Mouse (Mus musculus): ENCODE results near the gene Gm49333. TPM values are rescaled to one million over a fixed set of nuclear protein-coding genes. Genes with fewer than 3 reads are reported as not detected.

Gm49333 gene
- polyA plus RNA-seq, 1 experiment from 2014 or later = 0.70 TPM

DNA sequence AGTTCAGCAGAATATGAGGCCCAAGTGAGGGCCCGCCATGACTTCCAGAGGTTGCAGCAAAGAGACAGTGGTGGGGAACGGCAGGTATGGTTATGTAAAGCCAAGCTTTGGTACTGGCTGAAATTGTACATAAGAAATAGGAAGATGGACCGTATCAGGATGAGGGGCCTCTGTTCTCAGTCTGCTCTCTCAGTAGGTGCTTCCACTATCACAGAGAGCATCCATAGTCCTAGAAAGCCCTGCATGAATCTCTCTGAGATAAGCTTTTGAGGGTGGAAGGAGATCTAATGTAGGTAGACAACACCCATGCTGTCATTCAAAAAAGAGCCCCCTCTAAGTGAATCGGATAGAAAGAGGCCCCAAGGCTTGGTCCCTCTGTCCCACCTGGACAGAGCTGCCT, 15.7 kb upstream of the Gm49333 start:
- Histone ChIP-seq H3K9me3 (ENCODE audit: control insufficient read depth, low read length) (no peaks in the 10 kb centered on the region), H3K27ac (replicated peaks; ENCODE audit: low read depth, low read length) (no peak overlapping the region), H3K4me3 (ENCODE audit: low read depth, low read length) (no peak overlapping the region), H3K9ac (ENCODE audit: low read depth, low read length) (no peak overlapping the region), H3K4me2 (ENCODE audit: low read depth, low read length) (no peak overlapping the region), H3K36me3 (ENCODE audit: control insufficient read depth, insufficient read depth, low read length) (no peaks in the 10 kb centered on the region), H3K4me1 (ENCODE audit: control insufficient read depth, insufficient read depth, low read length) (no peaks in the 10 kb centered on the region), H3K27me3 (replicated peaks; ENCODE audit: control insufficient read depth, insufficient read depth, low read length) (peaks cover 34% of the 10 kb centered on the region)
- 92% methylated on average over 4 of the region's 4 CpGs for WGBS
- DNase-seq (ENCODE audit: low spot score) (no peak), ATAC-seq (ENCODE audit: low read depth) (no peak)

DNA sequence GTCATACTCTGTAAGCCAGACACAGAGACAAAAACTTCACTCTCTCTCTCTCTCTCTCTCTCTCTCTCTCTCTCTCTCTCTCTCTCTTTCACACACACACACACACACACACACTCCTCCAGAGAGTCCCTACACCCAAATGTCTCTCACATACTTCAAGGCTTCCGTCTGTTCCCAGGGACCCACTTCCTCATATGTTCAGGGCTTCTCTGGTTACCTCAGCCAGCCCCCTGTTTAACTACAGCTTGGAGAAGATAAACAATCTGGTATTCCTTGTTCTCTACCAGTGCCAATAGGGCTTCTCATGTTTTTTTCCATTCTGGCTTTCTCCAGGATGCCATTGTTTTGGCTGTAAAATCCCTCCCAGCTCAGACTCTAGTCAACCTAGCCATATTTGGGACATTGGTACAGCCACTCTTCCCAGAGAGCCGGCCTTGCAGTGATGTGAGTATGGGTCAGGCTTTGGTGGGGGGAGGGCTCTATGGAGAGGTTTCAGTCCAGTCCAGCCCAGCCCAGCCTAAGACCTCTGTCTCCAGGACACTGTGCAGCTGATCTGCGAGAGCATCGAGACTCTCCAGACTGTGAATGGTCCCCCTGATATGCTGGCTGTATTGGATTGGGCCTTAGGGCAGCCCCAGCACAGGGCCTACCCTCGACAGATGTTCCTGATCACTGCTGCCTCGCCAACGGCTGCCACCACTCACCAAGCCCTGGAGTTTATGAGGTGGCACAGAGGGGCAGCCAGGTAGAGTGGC, 14.5 kb upstream of the Gm49333 start:
- Histone ChIP-seq H3K9ac (ENCODE audit: low read depth, low read length) (no peak overlapping the region), H3K4me2 (ENCODE audit: low read depth, low read length) (no peak overlapping the region), H3K9me3 (ENCODE audit: control insufficient read depth, low read length) (no peaks in the 10 kb centered on the region), H3K4me3 (ENCODE audit: low read depth, low read length) (no peak overlapping the region), H3K4me1 (ENCODE audit: control insufficient read depth, insufficient read depth, low read length) (no peaks in the 10 kb centered on the region), H3K27me3 (replicated peaks; ENCODE audit: control insufficient read depth, insufficient read depth, low read length) (peaks cover 22% of the 10 kb centered on the region), H3K36me3 (ENCODE audit: control insufficient read depth, insufficient read depth, low read length) (no peaks in the 10 kb centered on the region), H3K27ac (replicated peaks; ENCODE audit: low read depth, low read length) (no peak overlapping the region)
- ATAC-seq (ENCODE audit: low read depth) = no peak
- 46% methylated on average over 7 of the region's 7 CpGs for WGBS
- DNase-seq (ENCODE audit: low spot score) = no peak

DNA sequence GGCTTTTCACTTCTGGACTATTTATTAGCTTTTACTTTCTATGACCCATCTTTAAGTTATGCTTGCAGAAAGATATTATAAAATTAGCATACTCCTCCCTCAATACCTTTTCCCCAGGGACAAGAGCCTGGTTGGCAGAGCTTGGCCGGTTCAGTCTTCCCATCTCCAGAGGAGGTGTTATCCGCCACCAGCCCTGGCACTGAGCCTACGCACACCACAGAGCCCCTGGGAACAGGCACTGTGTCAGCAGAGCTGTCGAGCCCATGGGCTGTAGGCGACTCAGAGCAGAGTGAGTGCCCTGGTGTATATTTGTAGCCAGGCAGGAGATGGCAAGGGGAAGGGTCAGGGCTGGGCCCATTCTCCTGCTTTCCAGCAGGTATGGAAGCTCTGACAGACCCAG, 10.9 kb upstream of the Gm49333 start:
- WGBS = 67% methylated on average over 5 of the region's 5 CpGs
- Histone ChIP-seq H3K4me2 (ENCODE audit: low read depth, low read length) (no peak overlapping the region), H3K4me1 (ENCODE audit: control insufficient read depth, insufficient read depth, low read length) (no peaks in the 10 kb centered on the region), H3K9me3 (ENCODE audit: control insufficient read depth, low read length) (no peaks in the 10 kb centered on the region), H3K36me3 (ENCODE audit: control insufficient read depth, insufficient read depth, low read length) (peaks cover 13% of the 10 kb centered on the region; the same call in 1 of the 2 replicates), H3K27ac (replicated peaks; ENCODE audit: low read depth, low read length) (no peak overlapping the region), H3K9ac (ENCODE audit: low read depth, low read length) (no peak overlapping the region), H3K4me3 (ENCODE audit: low read depth, low read length) (no peak overlapping the region), H3K27me3 (replicated peaks; ENCODE audit: control insufficient read depth, insufficient read depth, low read length) (no peaks in the 10 kb centered on the region)
- ATAC-seq (ENCODE audit: low read depth) (no peak), DNase-seq (ENCODE audit: low spot score) (peak; percentile 14)

DNA sequence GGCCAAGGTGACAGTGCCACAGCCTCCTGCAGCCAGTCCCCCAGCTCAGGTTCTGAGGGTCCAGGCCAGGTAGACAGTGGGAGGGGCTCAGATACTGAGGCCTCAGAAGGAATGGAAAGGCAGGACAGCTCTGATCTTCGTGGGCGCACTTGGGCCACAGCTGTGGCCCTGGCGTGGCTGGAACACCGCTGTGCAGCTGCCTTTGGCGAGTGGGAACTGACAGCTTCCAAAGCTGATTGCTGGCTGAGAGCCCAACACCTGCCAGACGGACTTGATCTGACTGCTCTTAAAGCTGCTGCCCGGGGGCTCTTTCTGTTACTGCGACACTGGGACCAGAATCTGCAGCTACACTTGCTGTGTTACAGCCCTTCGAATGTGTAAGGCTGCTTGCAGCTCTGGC, 6.7 kb upstream of the Gm49333 start:
- Histone ChIP-seq H3K9me3 (ENCODE audit: control insufficient read depth, low read length) (no peaks in the 10 kb centered on the region), H3K36me3 (ENCODE audit: control insufficient read depth, insufficient read depth, low read length) (peaks cover 37% of the 10 kb centered on the region), H3K27me3 (replicated peaks; ENCODE audit: control insufficient read depth, insufficient read depth, low read length) (no peaks in the 10 kb centered on the region), H3K4me1 (ENCODE audit: control insufficient read depth, insufficient read depth, low read length) (no peaks in the 10 kb centered on the region), H3K4me2 (ENCODE audit: low read depth, low read length) (no peak overlapping the region), H3K9ac (ENCODE audit: low read depth, low read length) (no peak overlapping the region), H3K4me3 (ENCODE audit: low read depth, low read length) (no peak overlapping the region), H3K27ac (replicated peaks; ENCODE audit: low read depth, low read length) (no peak overlapping the region)
- DNase-seq (ENCODE audit: low spot score) (peak; percentile 88), ATAC-seq (ENCODE audit: low read depth) (peak; percentile 62; the same call in 1 of the 2 replicates)
- 58% methylated on average over 8 of the region's 9 CpGs for WGBS

DNA sequence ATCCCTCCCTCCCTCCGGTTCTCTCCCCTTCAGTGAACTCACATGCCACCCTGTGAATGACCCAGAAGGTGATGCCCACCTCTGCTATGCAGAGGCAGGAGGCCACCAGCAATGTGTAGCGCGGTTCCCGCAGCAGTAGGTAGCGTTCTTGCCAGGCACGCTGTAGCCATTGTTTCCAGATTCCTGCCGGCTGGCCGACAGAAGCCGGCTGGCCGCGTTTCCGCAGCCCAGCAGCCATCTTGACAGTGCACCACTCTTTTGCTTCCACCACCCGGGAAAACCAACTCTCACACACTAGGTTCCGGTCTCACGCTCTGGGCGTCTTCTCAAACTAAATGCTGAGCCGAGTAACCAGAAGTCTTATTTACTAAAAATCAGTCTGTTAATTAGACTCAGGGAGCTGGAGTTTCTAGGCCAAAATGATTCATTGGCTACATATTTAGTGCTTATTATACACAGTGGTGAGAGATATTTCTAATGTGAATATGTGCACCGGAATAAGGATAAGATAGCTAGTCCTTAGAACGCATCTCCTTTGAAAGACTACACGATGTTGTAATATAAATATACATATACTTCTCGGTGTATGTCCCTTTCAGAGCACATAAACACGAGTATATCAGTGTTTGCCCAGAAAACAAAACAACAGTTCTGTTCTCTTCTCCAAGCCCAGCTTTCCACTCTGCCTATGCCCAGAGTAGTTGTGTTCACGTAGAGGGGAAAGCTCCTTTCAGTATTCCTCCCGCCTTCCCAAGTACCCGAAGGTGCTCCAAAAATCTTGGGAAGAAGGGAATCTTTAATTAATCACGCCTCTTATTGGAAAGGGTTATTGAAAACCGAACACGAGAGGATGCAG, 681 bp upstream of the Gm49333 start:
- 1% methylated on average over 28 of the region's 28 CpGs for WGBS
- H3K9ac ChIP-seq (ENCODE audit: low read depth, low read length) = peak overlapping the region; percentile 83
- peak; percentile 74 for ATAC-seq (ENCODE audit: low read depth)

DNA sequence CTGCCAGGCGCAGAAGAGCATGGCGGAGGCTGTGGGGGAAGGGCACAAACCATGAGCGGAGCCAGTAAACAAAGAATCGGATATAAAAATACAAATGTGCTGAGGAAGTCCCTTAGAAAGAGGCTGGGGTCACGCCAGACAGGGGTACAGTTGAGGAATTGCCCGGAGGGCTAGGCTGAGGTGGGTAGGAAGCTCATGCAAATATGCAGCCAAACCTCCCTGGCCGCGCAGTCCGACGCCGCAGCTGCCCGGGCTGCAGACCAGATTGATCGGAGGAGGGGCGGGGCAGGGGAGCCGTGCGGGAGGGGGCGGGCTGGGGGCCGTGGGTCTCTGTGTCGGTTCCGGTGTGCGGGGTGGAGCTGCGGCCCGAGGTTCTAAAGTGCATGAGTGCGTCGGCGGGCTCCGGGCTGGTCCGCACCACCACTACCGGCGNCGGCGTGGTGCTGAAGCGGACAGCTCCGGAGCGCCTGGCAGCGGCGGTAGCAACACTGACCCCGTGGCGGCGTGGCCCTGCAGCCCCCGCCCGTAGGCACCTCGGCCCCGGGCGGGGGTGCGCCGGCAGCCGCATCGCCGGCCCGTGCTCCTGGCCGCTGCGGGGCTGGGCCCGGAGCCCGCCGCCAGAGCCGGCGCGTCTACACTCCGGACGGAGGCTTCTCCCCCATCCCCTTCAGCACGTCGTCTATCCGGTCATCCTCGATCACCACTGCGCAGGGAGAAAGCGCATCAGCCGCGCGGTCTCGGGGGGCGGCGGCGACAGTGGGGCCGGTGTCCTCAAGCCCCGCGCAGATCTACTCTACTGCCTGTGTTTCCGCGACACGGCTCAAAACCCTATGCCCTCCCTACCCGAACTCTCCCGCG, 8.4 kb downstream of the Gm49333 start:
- Histone ChIP-seq H3K27me3 (replicated peaks; ENCODE audit: control insufficient read depth, insufficient read depth, low read length) (peaks cover 31% of the 10 kb centered on the region), H3K36me3 (ENCODE audit: control insufficient read depth, insufficient read depth, low read length) (no peaks in the 10 kb centered on the region), H3K4me1 (ENCODE audit: control insufficient read depth, insufficient read depth, low read length) (peaks cover 20% of the 10 kb centered on the region), H3K9ac (ENCODE audit: low read depth, low read length) (peak overlapping the region; percentile 75; the same call in 1 of the 2 replicates), H3K4me2 (ENCODE audit: low read depth, low read length) (peak overlapping the region; percentile 99), H3K9me3 (ENCODE audit: control insufficient read depth, low read length) (no peaks in the 10 kb centered on the region), H3K27ac (replicated peaks; ENCODE audit: low read depth, low read length) (no peak overlapping the region), H3K4me3 (ENCODE audit: low read depth, low read length) (peak overlapping the region; percentile 74)
- peak; percentile 54 for DNase-seq (ENCODE audit: low spot score)
- WGBS = 11% methylated on average over 16 of the region's 83 CpGs
- ATAC-seq (ENCODE audit: low read depth) = peak; percentile 52

More for the DNA sequence above, 681 bp upstream of the Gm49333 start:
- Histone ChIP-seq H3K4me3 (ENCODE audit: low read depth, low read length) (peak overlapping the region; percentile 84), H3K4me1 (ENCODE audit: control insufficient read depth, insufficient read depth, low read length) (peaks cover 11% of the 10 kb centered on the region), H3K9me3 (ENCODE audit: control insufficient read depth, low read length) (no peaks in the 10 kb centered on the region), H3K4me2 (ENCODE audit: low read depth, low read length) (peak overlapping the region; percentile 84), H3K27ac (replicated peaks; ENCODE audit: low read depth, low read length) (peak overlapping the region; percentile 56), H3K36me3 (ENCODE audit: control insufficient read depth, insufficient read depth, low read length) (peaks cover 22% of the 10 kb centered on the region), H3K27me3 (replicated peaks; ENCODE audit: control insufficient read depth, insufficient read depth, low read length) (no peaks in the 10 kb centered on the region)
- peak; percentile 89 for DNase-seq (ENCODE audit: low spot score)

GRCm38 (mm10) chr16:20620399-20620735, 9.0 kb downstream of the Gm49333 start:
- no peak overlapping the region for H3K27ac ChIP-seq (replicated peaks; ENCODE audit: low read depth, low read length)
- WGBS = 2% methylated on average over 9 of the region's 9 CpGs
- peak overlapping the region; percentile 74 for H3K4me3 ChIP-seq (ENCODE audit: low read depth, low read length)
- DNase-seq (ENCODE audit: low spot score) (no peak), ATAC-seq (ENCODE audit: low read depth) (0 out of 2 replicates have a peak, but pooled peaks have one; percentile 7)
- peaks cover 31% of the 10 kb centered on the region for H3K27me3 ChIP-seq (replicated peaks; ENCODE audit: control insufficient read depth, insufficient read depth, low read length)
- no peaks in the 10 kb centered on the region for H3K9me3 ChIP-seq (ENCODE audit: control insufficient read depth, low read length)
- no peaks in the 10 kb centered on the region for H3K36me3 ChIP-seq (ENCODE audit: control insufficient read depth, insufficient read depth, low read length)
- H3K9ac ChIP-seq (ENCODE audit: low read depth, low read length) = peak overlapping the region; percentile 75; the same call in 1 of the 2 replicates
- peak overlapping the region; percentile 99 for H3K4me2 ChIP-seq (ENCODE audit: low read depth, low read length)
- H3K4me1 ChIP-seq (ENCODE audit: control insufficient read depth, insufficient read depth, low read length) = peaks cover 20% of the 10 kb centered on the region

GRCm38 (mm10) chr16:20620751-20621190, 9.4 kb downstream of the Gm49333 start:
- peaks cover 31% of the 10 kb centered on the region for H3K27me3 ChIP-seq (replicated peaks; ENCODE audit: control insufficient read depth, insufficient read depth, low read length)
- peak overlapping the region; percentile 75 for H3K9ac ChIP-seq (ENCODE audit: low read depth, low read length)
- H3K4me2 ChIP-seq (ENCODE audit: low read depth, low read length) = peak overlapping the region; percentile 99
- WGBS = under 1% methylated on average over 19 of the region's 32 CpGs
- no peaks in the 10 kb centered on the region for H3K36me3 ChIP-seq (ENCODE audit: control insufficient read depth, insufficient read depth, low read length)
- peaks cover 20% of the 10 kb centered on the region for H3K4me1 ChIP-seq (ENCODE audit: control insufficient read depth, insufficient read depth, low read length)
- DNase-seq (ENCODE audit: low spot score) = peak; percentile 28
- H3K27ac ChIP-seq (replicated peaks; ENCODE audit: low read depth, low read length) = no peak overlapping the region
- H3K9me3 ChIP-seq (ENCODE audit: control insufficient read depth, low read length) = no peaks in the 10 kb centered on the region
- 0 out of 2 replicates have a peak, but pooled peaks have one; percentile 1 for ATAC-seq (ENCODE audit: low read depth)
- peak overlapping the region; percentile 74 for H3K4me3 ChIP-seq (ENCODE audit: low read depth, low read length)

Measured in embryonic facial prominence, embryonic 14.5 days (tissue).